Mouse (Mus musculus) layer of hippocampus, adult 8-10 months (tissue): ENCODE data around the gene Defb15. TPM values are rescaled to one million over a fixed set of nuclear protein-coding genes. Genes with fewer than 3 reads are reported as not detected.
"Not testable (repeated sequence)": the region's sequence is repeated elsewhere in the genome, so short reads cannot be mapped to it uniquely, and the experiment has no call there.

ENCODE experiments used
- DNase-seq, 2 experiments: peaks; one replicate each; pipeline ENCODE4 v3.0.0; 2022; ENCODE audit warnings: low spot score in 2 of 2
- total RNA-seq, 4 experiments: library from RNA; stranded (reverse); gene quantifications; 2 replicates each; pipeline ENCODE4 v1.2.4; 2022

Gene Defb15
- total RNA-seq, result not detected

GRCm38 (mm10) chr8:21932610-21933009, at the start of gene Defb15:
Gene Defb15 (minus strand): TSS chr8:21932710.
- DNase-seq, result no peak

DNA sequence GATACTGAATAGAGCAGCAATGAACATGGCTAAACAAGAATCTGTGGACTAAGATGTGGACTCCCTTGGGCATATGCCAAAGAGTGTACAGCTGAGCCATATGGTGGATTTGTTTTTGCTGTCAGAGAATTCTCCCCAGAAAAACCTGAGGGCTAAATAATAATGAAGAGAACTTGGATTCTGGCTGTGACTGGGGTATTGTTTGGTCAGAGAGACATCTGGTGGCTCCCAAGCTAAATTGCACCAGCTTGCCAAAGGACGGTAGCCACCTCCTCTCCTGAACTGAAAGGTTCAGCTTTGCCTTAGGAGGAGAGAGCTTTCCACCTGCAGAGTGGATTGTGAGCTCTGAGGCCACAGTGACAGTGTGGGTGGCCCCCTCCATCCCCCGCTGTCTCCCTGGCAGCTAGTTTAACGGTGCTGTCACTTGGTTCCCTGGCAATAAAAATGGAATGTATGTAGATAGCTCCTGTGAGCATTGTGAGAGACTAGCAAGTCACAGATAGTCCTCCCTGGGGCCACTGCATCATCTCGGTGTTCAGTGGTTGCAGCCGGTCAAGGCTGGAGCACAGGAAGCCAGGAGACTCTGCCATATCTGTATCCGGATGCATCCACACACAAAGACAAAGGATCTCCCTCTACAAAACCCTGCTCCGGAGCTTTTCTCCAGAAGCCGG, 49.3 kb upstream of the Defb15 start:
- peak; percentile 20 to 46 for DNase-seq

DNA sequence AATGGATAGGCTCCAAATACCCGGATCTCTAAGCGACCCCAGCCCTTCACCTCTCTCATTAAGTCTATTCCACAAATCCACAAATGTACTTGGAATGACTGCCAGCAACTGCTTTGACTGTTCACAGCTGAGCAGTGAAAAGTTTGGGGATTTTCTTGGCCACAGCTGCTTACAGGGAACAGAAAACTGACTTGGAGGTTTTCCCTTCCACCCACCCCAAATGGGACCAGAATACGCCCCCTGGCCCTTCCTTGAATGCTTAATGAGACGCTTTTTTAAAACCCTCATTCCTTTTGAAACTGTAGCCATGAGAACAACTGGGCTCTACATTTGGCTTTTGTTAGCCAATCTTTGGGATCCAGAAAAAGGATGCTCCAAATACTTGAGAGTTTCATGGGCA, 45.7 kb upstream of the Defb15 start:
- peak; percentile 29 to 48 for DNase-seq

DNA sequence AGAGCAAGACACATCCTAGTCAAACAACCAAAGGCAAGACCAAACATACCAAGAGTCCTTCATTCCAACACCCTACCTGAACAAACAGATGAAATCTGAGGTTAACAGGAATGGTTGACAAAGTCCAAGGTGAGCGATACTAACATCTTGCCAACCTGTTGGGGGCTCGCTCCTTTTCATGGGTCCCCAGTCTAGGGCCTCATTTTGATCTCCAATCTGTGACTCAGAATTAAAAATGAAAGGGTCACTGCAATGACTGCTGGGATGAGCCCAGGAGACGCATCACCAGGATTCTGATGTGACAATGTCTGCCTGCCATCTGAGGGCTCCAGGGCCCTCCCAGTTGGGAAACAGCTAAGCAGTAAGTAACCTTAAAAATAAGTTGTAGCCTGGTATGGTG, 37.0 kb upstream of the Defb15 start, which contains the start of gene Ccdc70:
Gene Ccdc70 (plus strand): TSS at position 301 of the 400 bp plus-strand sequence.
- DNase-seq, result no peak

- no peak for DNase-seq
Observed at GRCm38 (mm10) chr8:21966646-21967045, 34.1 kb upstream of the Defb15 start.

GRCm38 (mm10) chr8:21958414-21958813, 25.9 kb upstream of the Defb15 start, which contains the start of gene Fam90a1a:
Gene Fam90a1a (plus strand): TSS chr8:21958714.
- no peak for DNase-seq

- DNase-seq, result no peak
Observed at GRCm38 (mm10) chr8:21956336-21956735, 23.8 kb upstream of the Defb15 start.

GRCm38 (mm10) chr8:21955321-21955720, 22.8 kb upstream of the Defb15 start:
- DNase-seq, result peak; percentile 15 to 55

- no peak for DNase-seq
Observed at GRCm38 (mm10) chr8:21947311-21948017, 15.0 kb upstream of the Defb15 start.

DNA sequence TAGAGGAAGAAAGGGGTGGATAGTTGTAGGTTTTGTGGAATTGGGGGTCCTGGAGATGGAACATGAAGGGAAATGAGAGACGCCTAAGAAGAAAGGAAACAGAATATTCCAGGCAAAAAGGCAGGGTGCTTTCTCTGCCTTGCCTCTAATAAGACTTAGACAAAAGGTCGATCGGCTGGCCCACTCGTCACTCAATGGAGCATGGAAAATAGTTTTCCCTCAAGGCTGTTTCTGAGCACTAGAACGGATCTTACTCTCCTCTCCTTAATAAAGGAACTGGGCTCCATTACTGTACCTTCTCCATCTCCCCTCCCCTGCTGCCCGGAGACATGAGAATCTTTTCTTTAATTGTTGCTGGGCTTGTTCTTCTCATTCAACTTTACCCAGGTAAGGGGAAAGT, 14.0 kb upstream of the Defb15 start, which contains the start of gene Defb13:
Gene Defb13 (plus strand): TSS at position 301 of the 400 bp plus-strand sequence.
- DNase-seq, result no peak

GRCm38 (mm10) chr8:21938052-21938451, 5.5 kb upstream of the Defb15 start, which contains the start of gene Defb35:
Gene Defb35 (plus strand): TSS chr8:21938352.
- DNase-seq, result not testable (repeated sequence)

DNA sequence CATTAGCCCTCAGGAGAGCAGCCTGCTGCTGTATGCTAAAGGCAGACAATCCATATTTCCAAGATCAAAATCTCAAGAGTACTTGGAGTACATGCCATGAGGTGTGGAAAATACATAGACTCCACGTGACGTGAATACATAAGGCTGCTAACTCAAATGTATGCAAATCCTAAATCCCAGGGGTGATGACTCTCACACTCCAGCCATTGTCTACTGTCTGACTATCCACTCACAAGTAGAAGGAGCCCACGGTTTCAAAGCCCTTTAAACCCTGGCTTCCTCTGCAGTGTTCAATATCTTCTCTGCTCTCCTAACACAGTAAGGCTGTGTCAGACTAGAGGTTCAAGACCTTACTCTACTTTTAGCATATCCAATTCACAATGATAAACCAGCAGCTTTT, 1.8 kb downstream of the Defb15 start:
- DNase-seq, result not testable (repeated sequence)

GRCm38 (mm10) chr8:21915625-21916024, 16.9 kb downstream of the Defb15 start:
- peak; percentile 12 to 13 for DNase-seq

DNA sequence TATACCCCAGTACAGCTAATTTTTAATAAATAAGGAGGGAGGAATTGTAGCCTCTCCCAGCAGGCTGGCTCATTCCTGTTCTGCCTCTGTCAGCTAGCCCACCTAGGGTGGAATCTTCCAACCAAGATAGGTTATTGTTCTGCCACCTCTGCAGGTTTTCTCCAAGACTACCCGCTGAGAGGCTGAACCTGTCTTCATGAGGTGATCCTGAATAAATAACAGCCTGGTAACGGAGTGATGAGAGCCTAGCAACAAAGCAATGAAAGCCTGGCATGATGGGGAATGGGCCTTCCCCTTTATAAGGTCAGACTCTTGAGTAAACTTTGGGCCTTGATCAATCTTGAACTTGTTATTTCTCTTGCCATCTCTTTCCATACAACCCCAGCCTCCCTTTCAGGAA, 20.0 kb downstream of the Defb15 start:
- no peak for DNase-seq

GRCm38 (mm10) chr8:21911931-21912330, 20.6 kb downstream of the Defb15 start:
- DNase-seq, result no peak

DNA sequence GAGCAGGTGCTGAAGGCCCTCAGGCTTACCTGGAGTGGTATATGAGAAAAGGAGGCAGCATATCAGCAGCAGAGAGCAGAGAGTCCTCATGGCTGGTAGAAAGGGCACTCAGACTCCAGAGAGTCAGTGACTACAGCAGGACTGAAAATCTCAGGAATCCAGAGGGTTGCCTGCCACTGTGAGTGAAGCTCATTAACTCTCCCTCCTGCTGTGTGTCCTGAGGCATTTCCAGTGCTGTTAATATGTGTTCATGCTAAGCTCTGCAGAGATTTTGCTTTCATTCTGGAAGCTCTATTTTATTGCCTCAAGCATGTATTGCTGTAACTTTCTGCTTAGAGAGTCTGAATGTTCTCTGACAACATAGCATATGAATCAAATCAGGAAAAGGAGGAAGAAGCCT, 26.2 kb downstream of the Defb15 start, which contains the start of gene Defb11:
Gene Defb11 (minus strand): TSS at position 123 of the 400 bp plus-strand sequence.
- DNase-seq, result not testable (repeated sequence)

DNA sequence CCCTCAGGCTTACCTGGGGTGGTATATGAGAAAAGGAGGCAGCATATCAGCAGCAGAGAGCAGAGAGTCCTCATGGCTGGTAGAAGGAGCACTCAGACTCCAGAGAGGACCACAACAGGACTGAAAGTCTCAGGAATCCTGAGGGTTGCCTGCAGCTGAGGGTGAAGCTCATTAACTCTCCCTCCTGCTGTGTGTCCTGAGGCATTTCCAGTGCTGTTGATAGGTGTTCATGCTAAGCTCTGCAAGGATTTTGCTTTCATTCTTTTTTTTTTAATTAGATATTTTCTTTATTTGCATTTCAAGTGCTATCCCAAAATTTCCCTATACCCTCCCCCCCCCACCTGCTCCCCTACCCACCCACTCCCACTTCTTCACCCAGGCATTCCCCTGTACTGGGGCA, 47.2 kb downstream of the Defb15 start, which contains the start of gene Defb9:
Gene Defb9 (minus strand): TSS at position 101 of the 400 bp plus-strand sequence.
- not testable (repeated sequence) for DNase-seq

Other genes starting within 250 kb of the Defb15 start
- not detected for gene AY761184, start 229.1 kb downstream of the Defb15 start, total RNA-seq
- not detected for gene Defa24, start 198.2 kb downstream of the Defb15 start, total RNA-seq
- not detected for gene Defb50, start 109.2 kb downstream of the Defb15 start, total RNA-seq
- not detected for gene Defb2, start 92.8 kb downstream of the Defb15 start, total RNA-seq
- gene Defb10, start 73.8 kb downstream of the Defb15 start, total RNA-seq, result not detected
- gene Defb9, start 47.3 kb downstream of the Defb15 start, total RNA-seq, result not detected
- gene Defb11, start 26.3 kb downstream of the Defb15 start, total RNA-seq, result not detected
- not detected for gene Defb35, start 5.6 kb upstream of the Defb15 start, total RNA-seq
- gene Defb13, start 14.1 kb upstream of the Defb15 start, total RNA-seq, result not detected
- gene Fam90a1a, start 26.0 kb upstream of the Defb15 start, total RNA-seq, result not detected
- not detected for gene Ccdc70, start 37.1 kb upstream of the Defb15 start, total RNA-seq
- 1 to 10 TPM; 2.2 to 3.4 (median 2.7) TPM for gene Atp7b, start 127.6 kb upstream of the Defb15 start, total RNA-seq
- gene Alg11, start 128.0 kb upstream of the Defb15 start, total RNA-seq, result 10 to 100 TPM; 26.8 to 43.1 (median 34.3) TPM
- gene Nek5, start 192.3 kb upstream of the Defb15 start, total RNA-seq, result 1 to 10 TPM in 1 of 4 experiments, under 1 TPM in 3; 0.25 to 1.2 (median 0.40) TPM
- gene Nek3, start 233.7 kb upstream of the Defb15 start, total RNA-seq, result 1 to 10 TPM; 2.3 to 3.7 (median 2.4) TPM